Mouse (Mus musculus) liver, embryonic 15.5 days (tissue): ENCODE data around the gene Baiap3. TPM values are rescaled to one million over a fixed set of nuclear protein-coding genes. Genes with fewer than 3 reads are reported as not detected.

Experiments
- ATAC-seq: fragments of 200-750 bp; cut with Nextera tagmentation; 2 replicates; pipeline ENCODE4 v1.8.0; 2017; ENCODE audit warnings: moderate number of reproducible peaks, mild to moderate bottlenecking, moderate library complexity; ENCODE audit not compliant: insufficient read depth
- H3K27ac ChIP-seq: fragments of 300-500 bp; sonication (generic); replicated peaks from 2 replicates; pipeline ENCODE4 v1.5.1; 2015; ENCODE audit warnings: mild to moderate bottlenecking, inconsistent platforms
- H3K27me3 ChIP-seq: fragments of 300-500 bp; sonication (generic); 2 replicates; pipeline ENCODE4 v1.6.1; 2015; ENCODE audit warnings: mild to moderate bottlenecking, inconsistent platforms
- H3K36me3 ChIP-seq: fragments of 300-500 bp; sonication (generic); replicated peaks from 2 replicates; pipeline ENCODE4 v1.6.1; 2015; ENCODE audit warnings: moderate library complexity, mild to moderate bottlenecking, inconsistent platforms
- H3K4me1 ChIP-seq: fragments of 300-500 bp; sonication (generic); replicated peaks from 2 replicates; pipeline ENCODE4 v1.6.1; 2015; ENCODE audit warnings: inconsistent platforms
- H3K4me2 ChIP-seq: fragments of 300-500 bp; sonication (generic); 2 replicates; pipeline ENCODE4 v1.6.1; 2015; ENCODE audit warnings: moderate library complexity, mild to moderate bottlenecking, inconsistent platforms
- H3K4me3 ChIP-seq: fragments of 300-500 bp; sonication (generic); replicated peaks from 2 replicates; pipeline ENCODE4 v1.5.1; 2015; ENCODE audit warnings: mild to moderate bottlenecking, inconsistent platforms
- H3K9ac ChIP-seq: fragments of 300-500 bp; sonication (generic); 2 replicates; pipeline ENCODE4 v1.6.1; 2015; ENCODE audit warnings: moderate library complexity, mild to moderate bottlenecking, inconsistent platforms
- H3K9me3 ChIP-seq: fragments of 300-500 bp; sonication (generic); replicated peaks from 2 replicates; pipeline ENCODE4 v1.6.1; 2016; ENCODE audit warnings: inconsistent platforms
- WGBS: fragments of 180-500 bp; shearing (Covaris S2); methylation state at CpG from one replicate; pipeline ENCODE4 v1.1.7; 2015; ENCODE audit warnings: mixed read lengths; ENCODE audit not compliant: insufficient replicate concordance; 5-methylcytosine and 5-hydroxymethylcytosine counted together
- microRNA-seq: library from miRNA; unstranded; fragments of <30 nt; microRNA quantifications from one replicate; pipeline ENCODE4, GENCODE M21; 2016
- polyA plus RNA-seq: library from polyadenylated mRNA; unstranded; fragments of >200 nt; fragmentation: Nextera tagmentation; extraction: Ambion mirVana; gene quantifications from 2 replicates; pipeline ENCODE4 v1.2.1, GENCODE M21; 2015

Gene Baiap3
- polyA plus RNA-seq, 1 experiment from 2014 or later, result 0.30 TPM

DNA sequence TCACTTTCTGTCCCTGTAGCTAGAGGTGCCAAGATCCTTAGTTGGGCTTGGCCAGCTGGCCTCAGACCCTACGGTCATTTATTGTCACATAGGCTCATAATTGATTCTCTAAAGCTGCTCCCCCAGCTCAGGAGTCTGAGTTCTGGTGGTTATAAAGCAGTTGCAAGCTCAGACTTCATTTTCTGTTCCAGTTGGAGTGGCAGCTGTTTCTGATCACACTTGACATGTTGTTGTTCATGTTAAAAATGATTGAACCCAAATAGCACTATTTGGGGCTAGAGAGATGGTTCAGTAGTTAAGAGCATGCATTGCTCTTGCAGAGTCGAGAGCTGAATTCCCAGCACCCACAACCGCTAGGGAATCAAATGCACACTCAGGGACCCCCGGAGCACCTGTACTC, 46.2 kb downstream of the Baiap3 start:
- no peaks in the 10 kb centered on the region for H3K27me3 ChIP-seq
- WGBS, result 82% methylated on average over 4 of the region's 4 CpGs
- no peak overlapping the region for H3K9ac ChIP-seq
- H3K4me2 ChIP-seq, result no peak overlapping the region
- H3K27ac ChIP-seq, result no peak overlapping the region
- no peak for ATAC-seq
- H3K4me3 ChIP-seq, result no peak overlapping the region
- H3K36me3 ChIP-seq, result peaks cover 77% of the 10 kb centered on the region
- H3K9me3 ChIP-seq, result no peaks in the 10 kb centered on the region
- H3K4me1 ChIP-seq, result no peaks in the 10 kb centered on the region

DNA sequence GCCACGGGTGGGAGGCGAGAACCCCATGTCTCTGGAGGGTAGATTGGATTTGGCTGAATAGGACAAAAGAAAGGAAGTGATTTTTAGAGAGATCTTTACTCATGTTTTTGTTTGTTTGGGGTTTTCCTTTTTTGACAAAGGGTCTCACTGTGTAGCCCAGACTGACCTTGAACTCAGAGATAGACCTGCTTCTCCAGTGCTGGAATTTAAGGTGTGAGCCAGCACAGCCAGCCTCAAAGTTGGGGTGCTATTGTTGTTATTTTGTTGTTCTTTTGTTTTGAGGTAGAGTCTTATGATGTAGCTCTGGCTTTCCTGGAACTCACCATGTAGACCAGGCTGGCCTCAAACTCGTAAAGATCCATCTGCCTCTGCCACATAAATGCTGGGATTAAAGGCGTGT, 53.8 kb downstream of the Baiap3 start:
- H3K27ac ChIP-seq, result no peak overlapping the region
- no peak overlapping the region for H3K4me2 ChIP-seq
- H3K4me3 ChIP-seq, result no peak overlapping the region
- H3K36me3 ChIP-seq, result peaks cover 59% of the 10 kb centered on the region
- ATAC-seq, result no peak
- WGBS, result 73% methylated on average over 4 of the region's 4 CpGs
- H3K9ac ChIP-seq, result no peak overlapping the region
- no peaks in the 10 kb centered on the region for H3K27me3 ChIP-seq
- H3K4me1 ChIP-seq, result no peaks in the 10 kb centered on the region
- H3K9me3 ChIP-seq, result no peaks in the 10 kb centered on the region

Small RNAs within 50 kb of the gene (microRNA-seq; reads per million reads assigned to microRNA genes)
- 1.5 reads per million for gene Mir3547

Other genes with a start within 250 kb of the Baiap3 start
- gene Cramp1l, start 240.6 kb downstream of the Baiap3 start, polyA plus RNA-seq, result 2.9 and 4.3 TPM in 2 replicates
- gene Ift140, start 240.3 kb downstream of the Baiap3 start, polyA plus RNA-seq, result 139 and 156 TPM in 2 replicates
- 5.6 and 6.5 TPM in 2 replicates for gene Tmem204, start 172.8 kb downstream of the Baiap3 start, polyA plus RNA-seq
- gene Telo2, start 140.4 kb downstream of the Baiap3 start, polyA plus RNA-seq, result 14.3 and 17.4 TPM in 2 replicates
- 0.06 and 0.10 TPM in 2 replicates for gene Ptx4, start 135.6 kb downstream of the Baiap3 start, polyA plus RNA-seq
- 10.7 TPM in 2 replicates for gene Clcn7, start 123.0 kb downstream of the Baiap3 start, polyA plus RNA-seq
- gene Ccdc154, start 93.9 kb downstream of the Baiap3 start, polyA plus RNA-seq, result not detected in 2 replicates
- gene Gm38655, start 80.9 kb downstream of the Baiap3 start, polyA plus RNA-seq, result not detected in 2 replicates
- 16.6 and 16.7 TPM in 2 replicates for gene BC003965, start 71.8 kb downstream of the Baiap3 start, polyA plus RNA-seq
- gene Unkl, start 68.0 kb downstream of the Baiap3 start, polyA plus RNA-seq, result 8.8 and 9.6 TPM in 2 replicates
- gene Gnptg, start 16.2 kb downstream of the Baiap3 start, polyA plus RNA-seq, result 19.5 and 21.6 TPM in 2 replicates
- gene Tsr3, start 16.2 kb downstream of the Baiap3 start, polyA plus RNA-seq, result 18.9 and 19.1 TPM in 2 replicates
- 214 and 242 TPM in 2 replicates for gene Ube2i, start 18.3 kb upstream of the Baiap3 start, polyA plus RNA-seq
- 3.8 TPM in 2 replicates for gene Prss34, start 42.0 kb upstream of the Baiap3 start, polyA plus RNA-seq
- not detected in 2 replicates for gene Prss28, start 52.3 kb upstream of the Baiap3 start, polyA plus RNA-seq
- gene Prss29, start 62.3 kb upstream of the Baiap3 start, polyA plus RNA-seq, result not detected in 2 replicates
- gene Tpsab1, start 89.2 kb upstream of the Baiap3 start, polyA plus RNA-seq, result not detected in 2 replicates
- 0.47 and 0.55 TPM in 2 replicates for gene Tpsb2, start 109.9 kb upstream of the Baiap3 start, polyA plus RNA-seq
- gene Tpsg1, start 112.9 kb upstream of the Baiap3 start, polyA plus RNA-seq, result 0.46 and 0.76 TPM in 2 replicates
- 0.24 and 0.36 TPM in 2 replicates for gene Cacna1h, start 177.4 kb upstream of the Baiap3 start, polyA plus RNA-seq
- gene Tekt4, start 198.3 kb upstream of the Baiap3 start, polyA plus RNA-seq, result 0.22 TPM in 1 of 2 replicates, not detected in the other
- not detected in 2 replicates for gene Sstr5, start 240.9 kb upstream of the Baiap3 start, polyA plus RNA-seq